Mouse (Mus musculus): ENCODE results near the gene Ift74. TPM values are rescaled to one million over a fixed set of nuclear protein-coding genes. Genes with fewer than 3 reads are reported as not detected.

Ift74 gene
- polyA plus RNA-seq, 1 experiment from 2014 or later = 20.1 TPM

GRCm38 (mm10) chr4:94696368-94696767 is 82.1 kb downstream of the Ift74 start:
- ATAC-seq (ENCODE audit: low FRiP score) = no peak
- H3K4me3 ChIP-seq (replicated peaks) = no peak overlapping the region
- no peaks in the 10 kb centered on the region for H3K4me1 ChIP-seq
- H3K9ac ChIP-seq (replicated peaks) = no peak overlapping the region
- no peak overlapping the region for H3K27ac ChIP-seq (replicated peaks)
- H3K27me3 ChIP-seq (replicated peaks) = no peaks in the 10 kb centered on the region
- no peaks in the 10 kb centered on the region for H3K36me3 ChIP-seq
- no peaks in the 10 kb centered on the region for H3K9me3 ChIP-seq (replicated peaks)
- 87% methylated on average over 3 of the region's 3 CpGs for WGBS
- no peak overlapping the region for H3K4me2 ChIP-seq

GRCm38 (mm10) chr4:94711002-94711401 is 96.7 kb downstream of the Ift74 start:
- H3K9me3 ChIP-seq (replicated peaks) = no peaks in the 10 kb centered on the region
- H3K27ac ChIP-seq (replicated peaks) = no peak overlapping the region
- H3K9ac ChIP-seq (replicated peaks) = no peak overlapping the region
- no peak overlapping the region for H3K4me2 ChIP-seq
- no peaks in the 10 kb centered on the region for H3K27me3 ChIP-seq (replicated peaks)
- H3K4me1 ChIP-seq = no peaks in the 10 kb centered on the region
- H3K36me3 ChIP-seq = no peaks in the 10 kb centered on the region
- WGBS = 92% methylated on average over 2 of the region's 2 CpGs
- no peak for ATAC-seq (ENCODE audit: low FRiP score)
- H3K4me3 ChIP-seq (replicated peaks) = no peak overlapping the region

DNA sequence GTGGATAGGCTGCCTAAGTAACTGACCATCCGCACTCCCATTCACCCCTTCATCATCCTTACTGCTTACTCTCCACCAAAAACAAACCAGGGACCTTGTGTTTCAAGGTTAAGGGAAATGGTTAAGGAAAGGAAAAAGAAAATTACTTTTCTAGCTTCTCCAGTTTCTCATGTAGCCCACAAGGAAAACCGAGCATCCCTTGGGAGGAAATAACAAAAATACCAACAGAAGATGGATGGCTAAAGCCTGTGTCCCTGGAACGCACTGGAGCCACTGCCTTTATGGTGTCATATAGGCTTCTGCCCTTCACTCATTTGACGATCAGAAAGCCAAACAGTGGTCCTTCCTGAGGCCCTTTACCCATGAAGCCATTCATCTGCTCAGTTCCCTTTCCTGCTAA is 97.1 kb downstream of the Ift74 start:
- no peak for ATAC-seq (ENCODE audit: low FRiP score)
- Histone ChIP-seq H3K27ac (replicated peaks) (no peak overlapping the region), H3K4me1 (no peaks in the 10 kb centered on the region), H3K4me2 (no peak overlapping the region), H3K9me3 (replicated peaks) (no peaks in the 10 kb centered on the region), H3K9ac (replicated peaks) (no peak overlapping the region), H3K36me3 (no peaks in the 10 kb centered on the region), H3K4me3 (replicated peaks) (no peak overlapping the region), H3K27me3 (replicated peaks) (no peaks in the 10 kb centered on the region)
- 69% methylated on average over 4 of the region's 4 CpGs for WGBS

DNA sequence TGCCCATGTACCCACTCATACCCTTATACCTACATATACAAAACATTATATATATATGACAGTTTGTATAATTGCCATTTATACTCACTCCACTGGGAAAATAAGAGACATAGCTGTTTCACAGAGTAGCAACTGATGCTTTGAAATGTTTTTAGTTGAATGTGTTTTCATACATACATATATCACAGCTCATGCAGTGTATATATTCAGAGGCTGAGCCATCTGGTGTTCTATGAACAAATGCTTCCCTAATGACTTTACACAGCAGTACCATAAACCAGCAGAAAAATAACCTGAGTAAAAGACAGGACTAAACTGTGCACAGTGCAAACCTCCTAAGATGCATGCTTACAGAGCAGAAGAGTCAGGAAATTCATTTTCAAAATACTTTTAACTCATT is 99.5 kb downstream of the Ift74 start:
- H3K4me1 ChIP-seq = no peaks in the 10 kb centered on the region
- H3K27ac ChIP-seq (replicated peaks) = no peak overlapping the region
- H3K4me2 ChIP-seq = no peak overlapping the region
- no peaks in the 10 kb centered on the region for H3K27me3 ChIP-seq (replicated peaks)
- H3K9ac ChIP-seq (replicated peaks) = no peak overlapping the region
- no peak for ATAC-seq (ENCODE audit: low FRiP score)
- H3K36me3 ChIP-seq = no peaks in the 10 kb centered on the region
- no peaks in the 10 kb centered on the region for H3K9me3 ChIP-seq (replicated peaks)
- H3K4me3 ChIP-seq (replicated peaks) = no peak overlapping the region

GRCm38 (mm10) chr4:94715166-94715565 is 100.9 kb downstream of the Ift74 start:
- ATAC-seq (ENCODE audit: low FRiP score) = no peak
- Histone ChIP-seq H3K4me2 (no peak overlapping the region), H3K27me3 (replicated peaks) (no peaks in the 10 kb centered on the region), H3K9me3 (replicated peaks) (no peaks in the 10 kb centered on the region), H3K9ac (replicated peaks) (no peak overlapping the region), H3K4me3 (replicated peaks) (no peak overlapping the region), H3K4me1 (no peaks in the 10 kb centered on the region), H3K27ac (replicated peaks) (no peak overlapping the region), H3K36me3 (no peaks in the 10 kb centered on the region)
- 63% methylated on average over 6 of the region's 6 CpGs for WGBS

- 67% methylated on average over 4 of the region's 4 CpGs for WGBS
- Histone ChIP-seq H3K4me3 (replicated peaks) (no peak overlapping the region), H3K4me1 (no peaks in the 10 kb centered on the region), H3K9me3 (replicated peaks) (0 out of 2 replicates have a peak, but pooled peaks cover 3% of the 10 kb centered on the region), H3K4me2 (no peak overlapping the region), H3K27me3 (replicated peaks) (no peaks in the 10 kb centered on the region), H3K36me3 (no peaks in the 10 kb centered on the region), H3K9ac (replicated peaks) (no peak overlapping the region), H3K27ac (replicated peaks) (no peak overlapping the region)
- no peak for ATAC-seq (ENCODE audit: low FRiP score)
Measured at GRCm38 (mm10) chr4:94725799-94726198, 111.5 kb downstream of the Ift74 start.

GRCm38 (mm10) chr4:94732721-94733120 is 118.4 kb downstream of the Ift74 start:
- Histone ChIP-seq H3K27ac (replicated peaks) (no peak overlapping the region), H3K9ac (replicated peaks) (no peak overlapping the region), H3K9me3 (replicated peaks) (0 out of 2 replicates have a peak, but pooled peaks cover 3% of the 10 kb centered on the region), H3K4me2 (no peak overlapping the region), H3K36me3 (no peaks in the 10 kb centered on the region), H3K4me3 (replicated peaks) (no peak overlapping the region), H3K27me3 (replicated peaks) (no peaks in the 10 kb centered on the region), H3K4me1 (no peaks in the 10 kb centered on the region)
- no peak for ATAC-seq (ENCODE audit: low FRiP score)

DNA sequence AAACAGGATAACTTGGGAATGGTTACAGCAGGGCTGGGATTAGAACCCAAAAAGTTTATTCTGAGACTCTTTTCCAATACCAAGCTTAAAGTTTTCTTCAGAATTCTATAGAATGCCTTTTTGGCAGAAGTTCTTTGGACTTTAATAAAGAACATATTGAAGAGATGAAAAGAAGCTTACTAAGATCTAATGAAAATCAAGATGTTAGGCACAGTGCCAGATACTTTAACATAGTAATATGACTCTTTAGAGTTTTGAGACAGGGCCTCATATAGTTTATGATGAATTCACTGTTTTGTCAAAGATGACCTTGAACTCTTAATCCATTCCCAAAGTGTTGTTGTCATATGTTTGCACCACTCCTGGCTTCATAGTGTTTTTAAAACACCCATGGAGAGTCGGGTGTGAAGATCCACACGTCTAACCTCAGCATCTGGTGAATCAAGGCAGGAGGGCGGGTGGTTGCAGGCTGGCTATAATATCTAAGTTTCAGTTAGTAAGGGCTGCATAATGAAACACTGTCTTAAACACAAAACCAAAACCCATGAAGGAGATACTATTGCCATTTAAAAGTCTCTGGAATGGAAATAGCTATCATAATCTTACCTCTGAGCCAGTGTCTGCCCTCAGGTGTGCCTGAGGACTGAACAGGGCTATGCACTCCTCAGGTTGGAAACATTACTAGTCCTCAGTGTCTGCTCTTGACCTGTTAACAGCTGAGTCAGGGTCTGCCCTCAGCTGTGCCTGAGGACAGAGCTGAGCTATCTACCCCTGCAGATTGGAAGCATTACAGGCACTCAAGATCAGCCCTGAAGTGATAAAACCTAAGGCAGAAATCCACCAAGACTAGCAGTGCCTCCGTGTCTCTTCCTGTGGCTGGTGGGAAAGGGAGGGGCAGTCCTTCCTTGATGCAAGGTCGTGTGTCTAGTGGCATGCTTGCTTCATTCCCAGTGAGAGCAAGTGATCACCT is 123.3 kb downstream of the Ift74 start:
- 72% methylated on average over 5 of the region's 5 CpGs for WGBS
- no peaks in the 10 kb centered on the region for H3K9me3 ChIP-seq (replicated peaks)
- H3K9ac ChIP-seq (replicated peaks) = no peak overlapping the region
- no peak for ATAC-seq (ENCODE audit: low FRiP score)
- H3K4me2 ChIP-seq = no peak overlapping the region
- no peaks in the 10 kb centered on the region for H3K36me3 ChIP-seq
- no peaks in the 10 kb centered on the region for H3K4me1 ChIP-seq
- H3K27me3 ChIP-seq (replicated peaks) = no peaks in the 10 kb centered on the region
- H3K27ac ChIP-seq (replicated peaks) = no peak overlapping the region
- no peak overlapping the region for H3K4me3 ChIP-seq (replicated peaks)

DNA sequence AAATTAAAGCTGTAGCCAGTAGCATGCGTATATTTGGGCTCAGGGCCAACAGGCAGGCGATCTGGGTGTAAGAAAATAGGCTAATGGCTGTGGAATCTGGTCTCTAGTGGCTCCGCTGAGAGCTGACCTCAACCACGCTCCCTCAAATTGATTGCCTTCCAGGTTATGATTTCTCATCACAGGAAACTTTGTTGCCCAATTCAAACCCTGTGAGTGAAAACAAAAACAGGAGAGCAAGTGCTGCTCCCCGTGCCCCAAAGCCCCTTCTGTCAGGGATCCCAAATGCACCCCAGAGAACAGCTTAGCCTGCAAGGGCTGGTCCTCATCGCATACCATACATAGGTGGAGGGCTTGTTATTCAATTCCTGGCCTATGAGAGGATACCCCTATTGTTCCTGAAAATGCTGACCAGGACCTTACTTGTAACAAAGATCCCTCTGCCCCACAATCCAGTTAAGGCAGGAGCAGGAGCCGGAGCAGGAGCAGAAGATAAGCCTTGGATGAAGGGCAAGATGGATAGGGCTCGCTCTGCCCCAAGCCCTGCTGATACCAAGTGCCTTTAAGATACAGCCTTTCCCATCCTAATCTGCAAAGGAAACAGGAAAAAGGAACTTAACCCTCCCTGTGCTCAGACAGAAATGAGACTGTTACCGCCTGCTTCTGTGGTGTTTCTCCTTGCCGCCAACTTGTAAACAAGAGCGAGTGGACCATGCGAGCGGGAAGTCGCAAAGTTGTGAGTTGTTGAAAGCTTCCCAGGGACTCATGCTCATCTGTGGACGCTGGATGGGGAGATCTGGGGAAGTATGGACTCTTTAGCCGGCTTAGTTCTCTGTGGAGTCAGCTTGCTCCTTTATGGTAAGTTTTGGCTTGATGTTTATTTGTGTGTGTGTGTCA is 124.8 kb downstream of the Ift74 start, which contains the start of gene Tek:
TSS of gene Tek (plus strand) at position 452 of the 894 bp plus-strand sequence.
- WGBS = 73% methylated on average over 16 of the region's 16 CpGs
- ATAC-seq (ENCODE audit: low FRiP score) = no peak
- Histone ChIP-seq H3K4me1 (no peaks in the 10 kb centered on the region), H3K36me3 (no peaks in the 10 kb centered on the region), H3K27me3 (replicated peaks) (no peaks in the 10 kb centered on the region), H3K27ac (replicated peaks) (0 out of 2 replicates have a peak within 1 kb of the TSS, but pooled peaks have one; percentile 8), H3K4me3 (replicated peaks) (no peak within 1 kb of the TSS), H3K4me2 (no peak within 1 kb of the TSS), H3K9ac (replicated peaks) (no peak within 1 kb of the TSS), H3K9me3 (replicated peaks) (no peaks in the 10 kb centered on the region)

DNA sequence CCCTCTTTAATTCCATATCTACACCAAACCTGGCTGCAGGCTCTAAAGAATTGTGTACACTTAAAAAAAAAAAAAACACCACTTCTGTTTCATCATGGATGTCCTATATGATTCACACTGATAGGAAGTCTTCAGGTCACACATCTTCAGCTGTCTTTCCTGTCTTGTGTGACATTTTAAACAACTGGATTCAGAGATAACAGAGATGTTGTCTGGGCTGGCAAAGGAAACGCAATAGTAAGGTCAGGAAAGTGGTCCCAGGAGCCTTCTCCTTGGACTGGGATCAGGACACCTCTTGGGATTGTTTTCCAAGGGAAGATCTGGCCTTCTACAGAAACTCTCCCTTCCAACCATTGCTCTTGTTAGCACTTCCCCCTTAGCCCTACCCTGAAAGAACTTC is 127.5 kb downstream of the Ift74 start:
- no peaks in the 10 kb centered on the region for H3K4me1 ChIP-seq
- no peak overlapping the region for H3K9ac ChIP-seq (replicated peaks)
- H3K36me3 ChIP-seq = no peaks in the 10 kb centered on the region
- WGBS = 76% methylated on average over 1 of the region's 1 CpGs
- H3K27ac ChIP-seq (replicated peaks) = no peak overlapping the region
- H3K27me3 ChIP-seq (replicated peaks) = no peaks in the 10 kb centered on the region
- H3K4me3 ChIP-seq (replicated peaks) = no peak overlapping the region
- H3K4me2 ChIP-seq = no peak overlapping the region
- ATAC-seq (ENCODE audit: low FRiP score) = no peak
- H3K9me3 ChIP-seq (replicated peaks) = no peaks in the 10 kb centered on the region

Data from neural tube, embryonic 15.5 days (tissue).